Mouse (Mus musculus) heart, adult 2 months (tissue): ENCODE data around the gene Anks1b. TPM values are rescaled to one million over a fixed set of nuclear protein-coding genes. Genes with fewer than 3 reads are reported as not detected.

ENCODE experiments used
- DNase-seq, 2 experiments: peaks; one replicate each; pipeline ENCODE4 v3.0.0; 2021
- H3K27ac ChIP-seq: fragments of 200-600 bp; 2 replicates; pipeline ENCODE4 v1.8.1; 2022
- H3K27me3 ChIP-seq: fragments of 200-500 bp; 2 replicates; pipeline ENCODE4 v1.6.1; 2012; ENCODE audit warnings: mild to moderate bottlenecking, low read length, inconsistent platforms, mixed read lengths; ENCODE audit not compliant: control insufficient read depth, insufficient read depth
- H3K36me3 ChIP-seq: fragments of 200-500 bp; 2 replicates; pipeline ENCODE4 v1.6.1; 2012; ENCODE audit warnings: low read length, inconsistent platforms; ENCODE audit not compliant: control insufficient read depth, insufficient read depth
- H3K4me1 ChIP-seq: fragments of 200-500 bp; 2 replicates; pipeline ENCODE4 v1.6.1; 2011; ENCODE audit warnings: low read length; ENCODE audit not compliant: control insufficient read depth, insufficient read depth
- H3K4me3 ChIP-seq: fragments of 200-600 bp; 2 replicates; pipeline ENCODE4 v1.8.1; 2022
- H3K79me2 ChIP-seq: fragments of 200-500 bp; replicated peaks from 2 replicates; pipeline ENCODE4 v1.6.1; 2012; ENCODE audit warnings: mild to moderate bottlenecking, inconsistent platforms, low read length, moderate library complexity, mixed read lengths; ENCODE audit not compliant: control insufficient read depth, insufficient read depth
- H3K9ac ChIP-seq: fragments of 200-500 bp; 2 replicates; pipeline ENCODE4 v1.6.1; 2012; ENCODE audit warnings: low read depth, mild to moderate bottlenecking, control low read depth, inconsistent platforms, low read length, mixed read lengths
- CTCF ChIP-seq: fragments of 200-600 bp; IDR thresholded peaks from 2 replicates; pipeline ENCODE4 v1.8.1; 2022; ENCODE audit warnings: antibody characterized with exemption, mild to moderate bottlenecking, moderate library complexity
- EP300 ChIP-seq: fragments of 200-500 bp; IDR thresholded peaks from 2 replicates; pipeline ENCODE4 v1.6.1; 2011; ENCODE audit warnings: low read depth, low read length, control low read depth; ENCODE audit not compliant: insufficient read depth
- POLR2A ChIP-seq: fragments of 200-500 bp; IDR thresholded peaks from 2 replicates; pipeline ENCODE4 v1.6.1; 2011; ENCODE audit warnings: mild to moderate bottlenecking, low read depth, low read length, control low read depth; ENCODE audit not compliant: insufficient read depth
- WGBS: fragments of 180-500 bp; shearing (Covaris S2); methylation state at CpG from one replicate; pipeline ENCODE4 v1.1.7; 2018; 5-methylcytosine and 5-hydroxymethylcytosine counted together
- intact Hi-C: fragments of 180-260 bp; cut with DNase I; formaldehyde crosslinking; loops from one replicate; pipeline ENCODE4 v1.15.1; 2025
- polyA plus RNA-seq: library from polyadenylated mRNA; depleted of rRNA; stranded (reverse); fragments of >200 nt; gene quantifications from 2 replicates; pipeline ENCODE4 v1.2.3, GENCODE M21; 2012
- total RNA-seq, 2 experiments: library from RNA; stranded (reverse); gene quantifications; 2 replicates each; pipeline ENCODE4 v1.2.3; 2021

The Anks1b gene
- total and polyA plus RNA-seq, 3 experiments: 0.16 to 0.80 (median 0.52) TPM

GRCm38 (mm10) chr10:90874166-90874565 lies 1000.9 kb downstream of the Anks1b start:
- DNase-seq: no peak
- no peak for TF ChIP-seq POLR2A
- TF ChIP-seq CTCF: no peak
- no peak for TF ChIP-seq EP300
- Histone ChIP-seq H3K36me3 (no peaks in the 10 kb centered on the region), H3K4me1 (no peaks in the 10 kb centered on the region), H3K4me3 (no peak overlapping the region), H3K27me3 (no peaks in the 10 kb centered on the region), H3K9ac (no peak overlapping the region), H3K79me2 (no peaks in the 10 kb centered on the region), H3K27ac (no peak overlapping the region)
- WGBS: 54% methylated on average over 3 of the region's 3 CpGs
- intact Hi-C loops: no loop called here

GRCm38 (mm10) chr10:90880854-90881560 lies 1007.7 kb downstream of the Anks1b start:
- no peak for DNase-seq
- intact Hi-C loops: no loop called here
- H3K79me2 ChIP-seq: no peaks in the 10 kb centered on the region
- no peaks in the 10 kb centered on the region for H3K27me3 ChIP-seq
- H3K36me3 ChIP-seq: no peaks in the 10 kb centered on the region
- H3K9ac ChIP-seq: no peak overlapping the region
- TF ChIP-seq EP300: no peak
- no peak for TF ChIP-seq CTCF
- TF ChIP-seq POLR2A: no peak
- WGBS: 21% methylated on average over 8 of the region's 8 CpGs
- no peak overlapping the region for H3K27ac ChIP-seq
- H3K4me3 ChIP-seq: no peak overlapping the region
- H3K4me1 ChIP-seq: no peaks in the 10 kb centered on the region

- H3K27me3 ChIP-seq: no peaks in the 10 kb centered on the region
- no peaks in the 10 kb centered on the region for H3K4me1 ChIP-seq
- no peaks in the 10 kb centered on the region for H3K79me2 ChIP-seq
- no peak overlapping the region for H3K9ac ChIP-seq
- 67% methylated on average over 5 of the region's 5 CpGs for WGBS
- intact Hi-C loops: no loop called here
- no peaks in the 10 kb centered on the region for H3K36me3 ChIP-seq
- H3K4me3 ChIP-seq: no peak overlapping the region
- no peak overlapping the region for H3K27ac ChIP-seq
- TF ChIP-seq CTCF (no peak), EP300 (no peak), POLR2A (no peak)
- DNase-seq: no peak
These were observed 1016.3 kb downstream of the Anks1b start for GRCm38 (mm10) chr10:90889566-90889965.

GRCm38 (mm10) chr10:90892728-90893127 lies 1019.4 kb downstream of the Anks1b start:
- TF ChIP-seq POLR2A (no peak), EP300 (no peak), CTCF (no peak)
- Histone ChIP-seq H3K27me3 (0 out of 2 replicates have a peak, but pooled peaks cover 2% of the 10 kb centered on the region), H3K36me3 (no peaks in the 10 kb centered on the region), H3K4me3 (no peak overlapping the region), H3K9ac (no peak overlapping the region), H3K27ac (no peak overlapping the region), H3K4me1 (no peaks in the 10 kb centered on the region), H3K79me2 (no peaks in the 10 kb centered on the region)
- intact Hi-C loops: no loop called here
- DNase-seq: no peak
- WGBS: 77% methylated on average over 11 of the region's 11 CpGs

- Histone ChIP-seq H3K9ac (no peak overlapping the region), H3K27ac (no peak overlapping the region), H3K79me2 (no peaks in the 10 kb centered on the region), H3K4me3 (no peak overlapping the region), H3K36me3 (no peaks in the 10 kb centered on the region), H3K27me3 (0 out of 2 replicates have a peak, but pooled peaks cover 2% of the 10 kb centered on the region), H3K4me1 (no peaks in the 10 kb centered on the region)
- 40% methylated on average over 3 of the region's 3 CpGs for WGBS
- peak in 1 of 2 experiments; percentile 13 for DNase-seq
- intact Hi-C loops: no loop called here
- TF ChIP-seq EP300: no peak
These were observed 1024.6 kb downstream of the Anks1b start for GRCm38 (mm10) chr10:90897894-90898293.

GRCm38 (mm10) chr10:90904185-90904584 lies 1030.9 kb downstream of the Anks1b start:
- H3K4me1 ChIP-seq: no peaks in the 10 kb centered on the region
- no peak overlapping the region for H3K9ac ChIP-seq
- H3K79me2 ChIP-seq: no peaks in the 10 kb centered on the region
- no peaks in the 10 kb centered on the region for H3K27me3 ChIP-seq
- no peak for TF ChIP-seq POLR2A
- no peak for TF ChIP-seq CTCF
- no peak for TF ChIP-seq EP300
- no peaks in the 10 kb centered on the region for H3K36me3 ChIP-seq
- DNase-seq: no peak
- no peak overlapping the region for H3K4me3 ChIP-seq
- intact Hi-C loops: loop anchor here (10.0 kb wide), 1 partner anchor 131 kb away; no protein-coding TSS in a partner anchor
- no peak overlapping the region for H3K27ac ChIP-seq
